Mouse (Mus musculus) G1E (cell line): ENCODE data around the gene Slc4a4. TPM values are rescaled to one million over a fixed set of nuclear protein-coding genes. Genes with fewer than 3 reads are reported as not detected.

Experiments used
- ATAC-seq: 2 replicates; pipeline ENCODE4 v1.8.0; 2016; ENCODE audit warnings: mild to moderate bottlenecking; ENCODE audit not compliant: insufficient number of reproducible peaks, poor library complexity, low FRiP score, severe bottlenecking; ENCODE audit errors: extremely low read depth
- DNase-seq: peaks from one replicate; pipeline ENCODE4 v3.0.0; 2012; ENCODE audit warnings: low spot score
- H3K27me3 ChIP-seq: 2 replicates; pipeline ENCODE4 v1.6.1; 2012; ENCODE audit warnings: mild to moderate bottlenecking, low read length, inconsistent platforms; ENCODE audit not compliant: insufficient read depth
- H3K36me3 ChIP-seq: replicated peaks from 2 replicates; pipeline ENCODE3; 2012; ENCODE audit warnings: mild to moderate bottlenecking, inconsistent platforms
- H3K4me1 ChIP-seq: 2 replicates; pipeline ENCODE4 v1.6.1; 2012; ENCODE audit warnings: low read depth, low read length, inconsistent platforms, mixed read lengths; ENCODE audit not compliant: insufficient read depth
- H3K4me3 ChIP-seq: 2 replicates; pipeline ENCODE4 v1.5.1; 2012; ENCODE audit warnings: low read depth, mild to moderate bottlenecking, inconsistent platforms, low read length, moderate library complexity, mixed read lengths
- H3K9me3 ChIP-seq: replicated peaks from 2 replicates; pipeline ENCODE4 v1.6.1; 2012; ENCODE audit warnings: inconsistent platforms
- CTCF ChIP-seq: IDR thresholded peaks from 2 replicates; pipeline ENCODE4 v1.5.1; 2012; ENCODE audit warnings: low read depth, low read length, inconsistent platforms, mixed read lengths
- GATA1 ChIP-seq: IDR thresholded peaks from 2 replicates; pipeline ENCODE4 v1.6.1; 2012; ENCODE audit warnings: borderline replicate concordance, low read length, inconsistent platforms, mixed read lengths
- GATA2 ChIP-seq: IDR thresholded peaks from 2 replicates; pipeline ENCODE4 v1.6.1; 2012; ENCODE audit warnings: low read depth, low read length, inconsistent platforms, borderline replicate concordance
- POLR2AphosphoS5 ChIP-seq: IDR thresholded peaks from 2 replicates; pipeline ENCODE4 v1.6.1; 2012; ENCODE audit warnings: low read depth, low read length, inconsistent platforms; ENCODE audit not compliant: insufficient replicate concordance
- TAL1 ChIP-seq: conservative IDR thresholded peaks from 2 replicates; pipeline ENCODE4 v1.6.1; 2012; ENCODE audit warnings: low read depth, low read length, inconsistent platforms, mixed read lengths
- polyA plus RNA-seq: library from polyadenylated mRNA; stranded (reverse); fragments of >175 nt; gene quantifications from 2 replicates; pipeline ENCODE4 v1.2.3, GENCODE M21; 2012
- total RNA-seq, 2 experiments: library from RNA; stranded (forward) in 1 of 2; stranded (reverse) in 1 of 2; fragments of 200-1000 nt in 1 of 2; fragments of >200 nt in 1 of 2; fragmentation: Nextera tagmentation in 1 of 2; gene quantifications; 2 replicates each; pipeline ENCODE4 v1.2.3; 2014 to 2017

Slc4a4 gene
- total and polyA plus RNA-seq, 3 experiments = 0.11 TPM; not detected in 2

DNA sequence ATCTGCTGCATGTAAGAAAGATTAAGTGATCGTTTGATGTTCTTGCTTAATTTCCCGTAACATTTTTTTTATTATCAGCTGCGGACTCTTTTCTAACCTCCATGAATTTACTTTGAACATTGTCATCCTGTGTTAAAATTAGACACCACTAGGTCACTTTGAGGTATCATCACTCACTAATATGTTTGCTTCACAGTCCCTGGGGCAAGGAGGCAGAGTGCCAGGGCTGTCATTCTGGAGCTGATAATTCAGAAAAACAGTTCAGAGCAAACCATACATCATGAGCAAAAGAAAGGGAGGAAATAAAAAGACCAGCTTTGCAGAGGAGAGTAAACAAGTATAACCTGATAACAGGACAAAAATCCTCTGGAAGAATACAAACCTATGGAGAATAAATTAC is 154.2 kb downstream of the Slc4a4 start:
- no peaks in the 10 kb centered on the region for H3K4me1 ChIP-seq
- DNase-seq (no peak), ATAC-seq (no peak)
- H3K9me3 ChIP-seq = peaks cover 27% of the 10 kb centered on the region
- H3K36me3 ChIP-seq = no peaks in the 10 kb centered on the region
- H3K27me3 ChIP-seq = no peaks in the 10 kb centered on the region
- TF ChIP-seq POLR2AphosphoS5 (no peak), CTCF (no peak), TAL1 (no peak), GATA1 (no peak), GATA2 (no peak)
- H3K4me3 ChIP-seq = no peak overlapping the region

DNA sequence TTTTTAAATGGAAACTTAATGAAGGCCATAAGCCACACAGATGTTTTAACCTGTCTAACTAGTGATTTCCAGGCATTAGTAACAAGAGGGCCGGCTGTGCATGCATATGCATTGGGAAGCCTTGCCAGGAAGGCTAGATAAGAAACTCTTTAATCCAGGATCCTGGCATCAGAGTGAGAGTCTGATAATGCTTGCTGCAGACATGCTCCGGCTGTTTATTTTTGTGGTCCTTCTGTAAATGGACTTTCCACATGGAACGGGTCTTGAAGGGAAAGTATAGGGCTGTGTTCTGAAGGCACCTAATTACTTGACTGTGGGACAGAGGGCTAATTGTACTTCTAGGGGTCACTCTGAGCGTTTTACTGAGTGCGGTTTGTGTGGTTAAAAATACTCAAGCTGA is 157.2 kb downstream of the Slc4a4 start:
- H3K27me3 ChIP-seq = no peaks in the 10 kb centered on the region
- DNase-seq (no peak), ATAC-seq (no peak)
- H3K4me1 ChIP-seq = no peaks in the 10 kb centered on the region
- peaks cover 33% of the 10 kb centered on the region for H3K9me3 ChIP-seq
- no peaks in the 10 kb centered on the region for H3K36me3 ChIP-seq
- TF ChIP-seq GATA2 (no peak), GATA1 (no peak), TAL1 (no peak), CTCF (no peak), POLR2AphosphoS5 (no peak)
- no peak overlapping the region for H3K4me3 ChIP-seq

DNA sequence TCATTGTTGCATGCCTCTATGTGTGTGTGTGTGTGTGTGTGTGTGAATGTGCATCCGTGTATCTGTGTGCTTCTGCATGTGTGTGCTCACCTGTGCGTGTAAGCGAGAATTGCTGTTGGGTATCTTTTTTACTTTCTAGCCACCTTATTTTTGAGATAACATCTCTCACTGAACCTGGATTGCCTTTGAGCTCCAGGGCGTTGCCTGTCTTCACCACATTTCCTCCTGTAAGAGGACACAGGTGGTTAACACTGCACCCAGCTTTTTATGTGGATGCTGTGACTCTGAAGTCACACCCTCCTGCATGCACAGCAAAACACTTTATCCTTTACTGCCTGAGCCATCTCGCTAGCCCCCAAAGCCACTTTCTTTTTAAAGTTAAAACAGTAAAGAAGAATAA is 158.2 kb downstream of the Slc4a4 start:
- no peak for TF ChIP-seq POLR2AphosphoS5
- TF ChIP-seq GATA1 = no peak
- TF ChIP-seq CTCF = no peak
- no peak for TF ChIP-seq GATA2
- no peak for TF ChIP-seq TAL1
- Histone ChIP-seq H3K4me3 (no peak overlapping the region), H3K9me3 (peaks cover 31% of the 10 kb centered on the region), H3K27me3 (no peaks in the 10 kb centered on the region), H3K4me1 (no peaks in the 10 kb centered on the region), H3K36me3 (no peaks in the 10 kb centered on the region)
- ATAC-seq (no peak), DNase-seq (no peak)

DNA sequence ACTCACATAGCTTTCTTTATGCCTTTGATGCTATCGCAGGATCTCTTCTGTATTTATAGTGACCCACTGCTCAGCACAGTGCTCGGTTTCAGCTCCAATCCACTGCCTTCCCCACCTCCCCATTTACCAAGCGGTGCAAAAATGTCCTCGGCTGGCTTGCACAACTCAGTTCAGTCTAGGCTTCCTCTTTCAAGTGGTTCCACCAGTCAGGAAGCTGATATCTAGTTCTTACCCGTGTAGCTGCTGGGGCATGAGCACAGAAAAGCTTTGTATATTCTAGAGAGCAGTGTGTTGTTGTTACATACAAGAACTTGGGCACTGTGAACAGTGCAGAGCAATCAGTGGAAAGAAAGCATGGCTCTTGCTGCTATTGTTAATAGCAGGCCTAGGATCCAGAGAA is 165.0 kb downstream of the Slc4a4 start:
- TF ChIP-seq GATA1 = no peak
- no peak for TF ChIP-seq POLR2AphosphoS5
- TF ChIP-seq TAL1 = no peak
- TF ChIP-seq CTCF = no peak
- no peak for TF ChIP-seq GATA2
- ATAC-seq (no peak), DNase-seq (no peak)
- no peaks in the 10 kb centered on the region for H3K4me1 ChIP-seq
- no peaks in the 10 kb centered on the region for H3K36me3 ChIP-seq
- no peaks in the 10 kb centered on the region for H3K27me3 ChIP-seq
- no peak overlapping the region for H3K4me3 ChIP-seq
- H3K9me3 ChIP-seq = peaks cover 26% of the 10 kb centered on the region

DNA sequence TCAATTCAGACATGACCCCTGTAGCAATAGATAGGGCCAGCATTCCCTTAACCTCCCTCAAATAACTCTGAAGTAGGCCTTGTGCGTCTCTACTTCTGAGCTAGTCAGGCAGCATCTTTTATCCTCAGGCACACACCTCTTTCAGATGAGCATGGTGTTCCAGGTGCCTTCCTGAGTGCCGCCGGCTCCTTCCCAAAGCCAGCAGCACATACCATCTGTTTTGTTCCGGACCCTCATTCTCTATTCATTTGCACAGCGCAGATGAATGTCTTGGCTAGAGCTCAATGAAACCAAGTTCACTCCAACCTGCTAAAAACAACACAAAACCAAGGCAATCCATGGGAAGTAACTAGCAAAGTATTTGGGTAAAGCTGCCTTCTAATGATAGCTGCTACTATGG is 165.6 kb downstream of the Slc4a4 start:
- H3K27me3 ChIP-seq = no peaks in the 10 kb centered on the region
- no peak overlapping the region for H3K4me3 ChIP-seq
- DNase-seq = no peak
- no peak for ATAC-seq
- H3K9me3 ChIP-seq = peaks cover 24% of the 10 kb centered on the region
- TF ChIP-seq GATA2 (no peak), CTCF (no peak), POLR2AphosphoS5 (no peak), TAL1 (no peak), GATA1 (no peak)
- no peaks in the 10 kb centered on the region for H3K4me1 ChIP-seq
- no peaks in the 10 kb centered on the region for H3K36me3 ChIP-seq

DNA sequence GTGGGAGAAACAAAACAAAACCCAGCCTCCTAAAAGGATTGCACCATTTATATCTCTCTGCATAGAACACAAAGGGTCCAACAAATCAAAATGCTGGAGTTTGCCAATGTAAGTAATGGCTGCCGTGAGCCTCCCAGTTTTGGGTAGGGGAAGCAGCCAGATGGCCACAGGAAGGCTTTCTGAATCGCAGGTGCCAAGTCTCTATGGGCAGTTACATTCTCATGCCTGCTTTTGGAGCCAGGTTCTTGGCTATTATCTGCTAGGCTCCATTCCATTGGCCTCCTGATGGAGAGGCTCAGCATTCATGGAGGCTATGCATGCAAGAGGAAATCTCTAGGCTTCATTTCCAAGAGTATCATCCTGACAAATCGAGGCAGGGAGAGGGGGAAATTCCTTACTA is 169.0 kb downstream of the Slc4a4 start:
- no peaks in the 10 kb centered on the region for H3K36me3 ChIP-seq
- DNase-seq = no peak
- no peaks in the 10 kb centered on the region for H3K27me3 ChIP-seq
- TF ChIP-seq CTCF (no peak), GATA1 (no peak), GATA2 (no peak), POLR2AphosphoS5 (no peak), TAL1 (no peak)
- peaks cover 22% of the 10 kb centered on the region for H3K9me3 ChIP-seq
- H3K4me1 ChIP-seq = no peaks in the 10 kb centered on the region
- H3K4me3 ChIP-seq = no peak overlapping the region
- no peak for ATAC-seq
